Mouse (Mus musculus) gastrocnemius, adult 2 months (tissue): Measurements from ENCODE around the gene Rimbp2. TPM values are rescaled to one million over a fixed set of nuclear protein-coding genes. Genes with fewer than 3 reads are reported as not detected.

Source experiments
- DNase-seq: peaks from one replicate; pipeline ENCODE4 v3.0.0; 2022
- H3K27ac ChIP-seq: fragments of 200-600 bp; 2 replicates; pipeline ENCODE4 v1.8.1; 2022; ENCODE audit warnings: mild to moderate bottlenecking
- H3K4me3 ChIP-seq: fragments of 200-600 bp; 2 replicates; pipeline ENCODE4 v1.8.1; 2022; ENCODE audit warnings: mild to moderate bottlenecking, moderate library complexity
- CTCF ChIP-seq: fragments of 200-600 bp; IDR thresholded peaks from 2 replicates; pipeline ENCODE4 v1.8.1; 2022; ENCODE audit warnings: antibody characterized with exemption, mild to moderate bottlenecking, moderate library complexity
- intact Hi-C: fragments of 180-260 bp; cut with DNase I; formaldehyde crosslinking; loops from one replicate; pipeline ENCODE4 v1.15.1; 2025
- total RNA-seq, 2 experiments: library from RNA; stranded (reverse); gene quantifications; 2 replicates each; pipeline ENCODE4 v1.2.3; 2021

The Rimbp2 gene
- total RNA-seq, 2 experiments from 2014 or later: 0.05 TPM; not detected in 1

DNA sequence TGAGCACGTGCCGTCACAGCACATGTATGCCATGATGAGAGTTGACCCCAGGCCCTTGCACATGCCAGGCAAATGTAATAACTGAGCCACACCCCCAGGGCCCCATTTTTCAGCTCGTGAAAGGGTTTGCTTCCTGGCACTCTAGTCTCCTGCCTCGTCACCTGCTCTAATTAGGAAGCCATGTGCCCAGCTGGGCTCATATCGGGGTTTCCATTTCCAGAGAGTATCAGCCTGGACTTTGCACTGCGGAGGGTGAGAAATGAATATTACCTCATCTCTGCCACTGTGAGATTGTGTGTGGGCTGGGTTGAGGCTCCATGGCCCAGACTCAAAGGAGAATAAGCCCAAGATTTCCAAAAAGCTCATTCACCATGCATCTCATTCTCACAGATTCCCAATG is 138.2 kb downstream of the Rimbp2 start:
- no peak for DNase-seq
- Histone ChIP-seq H3K27ac (no peak overlapping the region), H3K4me3 (no peak overlapping the region)
- intact Hi-C loops: no loop called here
- TF ChIP-seq CTCF: no peak

DNA sequence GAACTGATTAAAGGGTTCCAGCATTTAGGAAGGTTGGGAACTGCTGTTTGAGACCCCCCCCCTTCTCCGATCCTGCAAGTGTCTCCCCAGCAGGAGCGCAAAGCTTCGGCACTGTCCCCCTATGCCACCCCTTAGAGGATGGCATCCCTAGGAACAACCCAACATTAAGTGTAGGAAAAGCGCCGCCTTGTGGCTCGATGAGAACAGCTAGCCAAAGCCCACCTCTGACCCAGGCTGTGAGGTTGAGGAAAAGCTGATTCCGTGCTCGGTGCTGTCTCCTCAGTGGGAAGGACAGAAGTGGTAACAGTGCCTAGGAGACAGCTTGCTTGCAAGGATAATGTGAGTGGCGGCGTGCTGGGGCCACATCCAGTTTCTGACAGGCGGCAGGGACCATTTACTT is 140.2 kb downstream of the Rimbp2 start:
- peak; percentile 16; the same call in 1 of the 2 replicates for TF ChIP-seq CTCF
- intact Hi-C loops: no loop called here
- no peak overlapping the region for H3K27ac ChIP-seq

DNA sequence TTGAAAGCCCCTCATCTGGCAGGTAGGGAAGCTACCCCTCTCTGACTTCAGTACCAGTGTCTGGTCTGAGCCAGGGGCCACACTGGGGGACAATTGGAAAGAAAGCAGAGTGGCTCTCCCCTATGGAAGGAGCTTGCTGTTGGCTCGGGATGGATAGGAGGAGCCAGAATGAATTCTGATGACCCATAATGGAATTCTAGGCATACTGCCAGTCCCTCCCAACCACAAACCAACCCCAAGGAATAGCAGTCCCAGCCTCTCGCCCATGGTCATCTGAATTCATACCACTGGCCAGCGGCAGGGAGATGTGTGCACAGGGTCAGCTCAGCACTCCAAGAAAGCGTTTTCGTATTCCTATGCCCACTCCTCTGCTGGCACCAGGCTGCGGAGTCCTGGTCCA is 141.9 kb downstream of the Rimbp2 start:
- Histone ChIP-seq H3K27ac (no peak overlapping the region), H3K4me3 (no peak overlapping the region)
- intact Hi-C loops: no loop called here
- TF ChIP-seq CTCF: no peak
- DNase-seq: no peak

More for the DNA sequence above, 140.2 kb downstream of the Rimbp2 start:
- H3K4me3 ChIP-seq: no peak overlapping the region
- no peak for DNase-seq

- TF ChIP-seq CTCF: no peak
- Histone ChIP-seq H3K27ac (no peak overlapping the region), H3K4me3 (no peak overlapping the region)
- intact Hi-C loops: no loop called here
- DNase-seq: no peak
Observed at GRCm38 (mm10) chr5:128810006-128810405, 143.3 kb downstream of the Rimbp2 start.

DNA sequence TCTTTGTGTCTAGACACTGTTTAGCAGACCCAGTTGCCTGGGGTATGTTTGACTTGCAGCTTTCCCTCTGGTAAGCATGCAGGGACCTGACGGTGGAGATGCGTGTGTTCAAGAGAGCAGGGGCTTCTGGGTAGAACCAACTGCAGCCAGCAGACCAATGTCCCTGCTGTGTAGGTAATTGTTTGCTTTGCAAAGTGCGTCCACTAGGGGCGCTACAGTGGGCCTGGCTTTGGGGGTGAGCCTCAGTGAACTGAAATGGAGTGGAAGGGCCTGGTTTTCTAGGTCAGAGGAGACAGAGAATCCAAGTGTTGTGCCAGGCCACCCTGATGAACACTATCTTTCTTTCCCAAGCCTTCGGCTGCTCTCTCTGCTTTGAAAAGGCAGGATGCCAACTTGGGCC is 143.9 kb downstream of the Rimbp2 start:
- no peak for DNase-seq
- intact Hi-C loops: no loop called here
- Histone ChIP-seq H3K27ac (no peak overlapping the region), H3K4me3 (no peak overlapping the region)
- TF ChIP-seq CTCF: peak; percentile 50

DNA sequence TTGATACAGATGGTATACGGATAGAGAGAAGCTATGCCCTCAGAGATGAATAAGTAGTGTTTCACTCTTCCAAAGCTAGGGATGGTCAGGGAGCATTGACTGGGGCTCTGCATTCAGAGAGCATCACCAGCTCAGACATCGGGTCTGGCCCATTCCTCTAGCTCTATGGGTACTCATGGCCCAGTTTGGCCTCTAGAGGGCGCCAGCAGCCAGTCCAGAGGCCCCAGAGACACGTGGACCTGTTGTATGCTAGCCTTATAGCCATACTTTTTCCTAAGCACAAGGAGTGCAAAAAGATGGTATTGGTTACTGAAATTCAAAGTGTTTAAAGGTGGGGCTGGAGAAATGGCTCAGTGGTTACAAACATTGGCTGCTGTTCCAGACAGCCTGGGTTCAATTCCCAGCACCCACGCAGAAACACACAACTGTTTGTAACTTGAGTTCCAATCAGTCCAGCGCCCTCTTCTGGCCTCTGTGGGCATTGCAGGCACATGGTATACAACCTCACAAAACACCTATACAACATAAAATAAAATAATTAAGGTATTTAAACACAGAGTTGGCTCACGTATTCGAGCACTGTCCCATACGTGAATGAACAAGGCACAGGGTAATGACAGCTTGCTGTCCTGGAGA is 144.6 kb downstream of the Rimbp2 start:
- peak; percentile 33 for TF ChIP-seq CTCF
- DNase-seq: no peak
- H3K4me3 ChIP-seq: no peak overlapping the region
- H3K27ac ChIP-seq: no peak overlapping the region
- intact Hi-C loops: no loop called here

- TF ChIP-seq CTCF: no peak
- intact Hi-C loops: no loop called here
- H3K4me3 ChIP-seq: no peak overlapping the region
- no peak for DNase-seq
- H3K27ac ChIP-seq: no peak overlapping the region
Observed at GRCm38 (mm10) chr5:128807408-128807807, 145.9 kb downstream of the Rimbp2 start.

- no peak for TF ChIP-seq CTCF
- intact Hi-C loops: no loop called here
- Histone ChIP-seq H3K4me3 (no peak overlapping the region), H3K27ac (no peak overlapping the region)
- peak; percentile 32 for DNase-seq
Observed at GRCm38 (mm10) chr5:128806296-128806998, 146.8 kb downstream of the Rimbp2 start.

DNA sequence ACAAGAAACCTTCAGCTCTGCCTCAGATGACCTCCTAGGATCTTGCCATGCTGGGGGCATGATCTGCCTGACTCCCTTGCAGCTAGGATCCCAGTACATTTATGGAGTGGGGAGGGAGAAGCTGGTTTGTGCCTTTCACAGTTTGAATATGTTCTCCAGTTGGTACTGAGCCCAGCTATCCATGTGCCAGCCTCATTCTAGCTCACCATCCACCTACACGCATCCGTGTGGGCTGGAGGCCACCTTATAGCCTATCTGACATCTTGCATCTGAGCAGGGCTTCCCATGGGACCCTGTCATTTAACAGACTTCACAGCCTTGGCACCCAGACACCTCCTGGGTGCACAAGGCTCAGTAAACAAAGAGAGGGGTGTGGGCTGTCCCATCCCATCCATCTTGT is 148.2 kb downstream of the Rimbp2 start:
- intact Hi-C loops: no loop called here
- no peak overlapping the region for H3K27ac ChIP-seq
- no peak for DNase-seq
- no peak for TF ChIP-seq CTCF
- no peak overlapping the region for H3K4me3 ChIP-seq

- no peak overlapping the region for H3K4me3 ChIP-seq
- intact Hi-C loops: no loop called here
- H3K27ac ChIP-seq: no peak overlapping the region
- no peak for TF ChIP-seq CTCF
- no peak for DNase-seq
Observed at GRCm38 (mm10) chr5:128800592-128800991, 152.7 kb downstream of the Rimbp2 start.

- intact Hi-C loops: no loop called here
- Histone ChIP-seq H3K4me3 (no peak overlapping the region), H3K27ac (no peak overlapping the region)
- DNase-seq: no peak
- no peak for TF ChIP-seq CTCF
Observed at GRCm38 (mm10) chr5:128781621-128782020, 171.7 kb downstream of the Rimbp2 start.

DNA sequence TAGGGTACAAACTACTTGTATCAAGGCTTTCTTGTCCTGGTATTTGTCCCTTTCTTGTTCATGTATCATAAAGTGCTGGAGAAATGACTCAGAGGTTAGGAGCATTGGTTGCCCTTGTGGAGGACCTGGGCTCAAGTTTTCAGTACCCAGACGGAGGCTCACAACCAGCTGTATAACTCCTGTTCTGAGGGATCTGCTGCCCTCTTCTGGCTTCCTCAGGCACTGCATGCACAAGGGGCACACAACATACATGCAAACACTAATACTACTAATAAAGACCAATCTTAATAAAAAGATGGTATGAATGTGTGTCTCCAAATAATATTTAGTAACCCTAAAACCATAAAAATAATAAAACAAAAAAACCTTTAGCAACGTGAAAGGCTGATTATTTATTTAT is 176.9 kb downstream of the Rimbp2 start:
- peak; percentile 3; the same call in 1 of the 2 replicates for TF ChIP-seq CTCF
- no peak for DNase-seq
- no peak overlapping the region for H3K27ac ChIP-seq
- no peak overlapping the region for H3K4me3 ChIP-seq
- intact Hi-C loops: no loop called here

- DNase-seq: no peak
- H3K4me3 ChIP-seq: no peak overlapping the region
- no peak for TF ChIP-seq CTCF
- intact Hi-C loops: no loop called here
- no peak overlapping the region for H3K27ac ChIP-seq
Observed at GRCm38 (mm10) chr5:128769026-128769631, 184.2 kb downstream of the Rimbp2 start.
